Mouse (Mus musculus) cerebellum, adult (tissue): Measurements from ENCODE around the gene Hist1h2an.
"Not testable (repeated sequence)": the region's sequence is repeated elsewhere in the genome, so short reads cannot be mapped to it uniquely, and the experiment has no call there.

ENCODE experiments used
- ATAC-seq: cut with Nextera tagmentation; 2 replicates; pipeline ENCODE4 v1.9.2; 2017; ENCODE audit warnings: mild to moderate bottlenecking, moderate library complexity, mixed read lengths; ENCODE audit not compliant: insufficient number of reproducible peaks, low FRiP score, low TSS enrichment

Gene Hist1h2an

DNA sequence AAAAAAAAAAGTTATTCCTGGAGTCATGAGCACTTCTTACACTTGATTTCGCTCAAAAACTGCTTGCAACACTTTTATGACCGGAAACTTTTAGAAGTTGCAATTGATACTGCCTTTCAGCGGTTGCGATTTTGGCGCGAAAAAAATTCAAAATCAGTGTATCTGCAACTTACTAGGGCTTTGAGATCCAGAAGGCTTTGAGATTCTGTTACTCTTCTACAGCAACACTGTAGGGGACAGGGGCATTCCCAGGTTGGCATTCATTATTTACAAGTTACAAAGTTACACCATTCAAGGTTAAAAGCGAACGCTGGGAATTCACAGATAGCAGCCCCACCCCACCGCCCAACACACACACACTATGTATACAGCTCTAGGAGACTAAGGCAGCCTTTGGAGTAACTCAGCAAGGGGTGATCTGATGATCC lies 3.3 kb downstream of the Hist1h2an start:
- ATAC-seq, result no peak

DNA sequence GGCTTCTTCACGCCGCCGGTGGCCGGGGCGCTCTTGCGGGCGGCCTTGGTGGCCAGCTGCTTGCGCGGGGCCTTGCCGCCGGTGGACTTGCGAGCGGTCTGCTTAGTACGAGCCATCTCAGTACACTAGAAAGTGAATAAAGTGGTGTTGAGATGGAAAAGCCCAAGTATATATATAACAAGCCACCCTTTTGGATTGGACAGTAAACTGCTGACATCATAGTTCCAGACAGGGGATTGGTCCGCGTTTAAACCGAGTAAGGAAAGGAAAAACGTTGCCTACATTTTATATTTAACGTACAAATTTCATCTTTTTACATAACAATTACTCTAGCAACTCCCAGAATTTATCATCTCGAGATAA lies 3.8 kb downstream of the Hist1h2an start, which contains the start of gene Hist1h3i:
TSS of gene Hist1h3i (minus strand) at position 116 of the 363 bp plus-strand sequence.
- peak; percentile 80 for ATAC-seq

DNA sequence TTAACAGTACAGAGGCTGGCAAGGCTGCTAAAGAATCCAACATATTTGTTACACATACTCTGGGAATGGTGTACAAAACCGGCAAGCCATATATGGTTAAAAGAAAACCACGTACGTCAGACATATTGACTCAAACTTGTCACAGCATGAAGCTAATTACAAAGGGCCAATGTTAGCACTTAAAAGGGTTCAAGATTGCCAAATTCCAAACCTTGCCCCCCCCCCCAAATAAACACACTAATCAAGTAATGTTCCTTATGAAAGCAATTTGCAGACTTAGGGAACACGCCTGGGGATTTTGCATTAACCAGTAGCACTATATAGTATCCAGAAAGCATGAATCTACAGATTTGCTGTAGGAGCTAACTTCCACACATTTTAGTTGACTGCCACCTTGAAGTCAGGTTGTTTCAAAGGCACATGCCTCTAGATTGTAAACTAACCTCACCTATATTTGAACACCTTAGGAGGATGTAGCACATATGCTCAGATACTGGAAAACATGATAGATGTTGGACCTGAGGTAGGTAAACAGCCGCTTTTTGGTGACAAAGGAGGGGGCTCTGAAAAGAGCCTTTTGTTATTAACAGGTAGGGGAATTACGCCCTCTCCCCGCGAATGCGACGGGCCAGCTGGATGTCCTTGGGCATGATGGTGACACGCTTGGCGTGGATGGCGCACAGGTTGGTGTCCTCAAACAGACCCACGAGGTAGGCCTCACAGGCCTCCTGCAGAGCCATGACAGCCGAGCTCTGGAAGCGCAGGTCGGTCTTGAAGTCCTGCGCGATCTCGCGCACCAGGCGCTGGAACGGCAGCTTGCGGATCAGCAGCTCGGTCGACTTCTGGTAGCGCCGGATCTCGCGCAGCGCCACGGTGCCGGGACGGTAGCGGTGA lies 4.4 kb downstream of the Hist1h2an start:
- ATAC-seq, result not testable (repeated sequence)

DNA sequence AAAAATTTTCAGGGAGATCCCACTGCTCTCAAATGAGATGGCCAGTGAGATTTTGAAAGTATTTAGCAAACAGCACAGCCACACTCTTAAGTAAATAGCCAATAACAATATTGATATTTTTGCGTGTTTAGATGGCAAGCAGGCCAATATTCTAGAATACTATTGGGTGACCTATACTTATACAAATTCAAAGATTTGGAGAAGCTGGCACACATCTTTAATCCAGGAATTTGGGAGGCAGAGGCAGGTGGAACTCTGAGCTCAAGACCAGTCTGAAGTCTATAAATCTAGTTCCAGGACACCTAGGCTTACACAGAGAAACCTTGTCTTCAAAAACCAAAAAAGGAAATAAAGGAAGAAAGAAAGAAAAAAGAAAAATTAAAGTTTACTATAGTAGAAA lies 5.4 kb downstream of the Hist1h2an start:
- no peak for ATAC-seq

DNA sequence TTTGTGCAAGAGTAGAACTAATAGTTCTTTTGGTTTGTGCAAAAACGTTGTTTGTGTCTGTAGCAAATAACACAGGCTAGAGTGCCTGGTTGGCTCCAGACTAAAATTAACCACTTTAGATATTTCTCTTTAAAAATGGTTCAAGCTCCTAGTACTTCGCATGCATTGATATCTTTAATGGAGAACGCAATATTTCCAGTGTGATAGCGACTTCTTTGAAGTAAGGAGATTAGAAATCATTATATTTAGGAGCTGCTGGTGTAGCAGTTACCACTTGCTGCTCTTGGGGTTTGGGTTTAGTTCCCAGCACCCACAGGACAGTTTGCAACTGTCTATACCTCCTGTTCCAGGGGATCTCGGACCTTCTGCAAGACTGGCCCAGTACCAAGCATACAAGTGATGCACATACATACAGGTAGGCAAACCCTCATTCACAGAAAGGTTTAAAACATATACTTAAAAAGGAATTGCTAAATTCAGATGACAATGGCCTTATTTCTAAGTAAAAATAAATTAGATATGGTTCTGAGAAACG lies 5.9 kb downstream of the Hist1h2an start:
- no peak for ATAC-seq

DNA sequence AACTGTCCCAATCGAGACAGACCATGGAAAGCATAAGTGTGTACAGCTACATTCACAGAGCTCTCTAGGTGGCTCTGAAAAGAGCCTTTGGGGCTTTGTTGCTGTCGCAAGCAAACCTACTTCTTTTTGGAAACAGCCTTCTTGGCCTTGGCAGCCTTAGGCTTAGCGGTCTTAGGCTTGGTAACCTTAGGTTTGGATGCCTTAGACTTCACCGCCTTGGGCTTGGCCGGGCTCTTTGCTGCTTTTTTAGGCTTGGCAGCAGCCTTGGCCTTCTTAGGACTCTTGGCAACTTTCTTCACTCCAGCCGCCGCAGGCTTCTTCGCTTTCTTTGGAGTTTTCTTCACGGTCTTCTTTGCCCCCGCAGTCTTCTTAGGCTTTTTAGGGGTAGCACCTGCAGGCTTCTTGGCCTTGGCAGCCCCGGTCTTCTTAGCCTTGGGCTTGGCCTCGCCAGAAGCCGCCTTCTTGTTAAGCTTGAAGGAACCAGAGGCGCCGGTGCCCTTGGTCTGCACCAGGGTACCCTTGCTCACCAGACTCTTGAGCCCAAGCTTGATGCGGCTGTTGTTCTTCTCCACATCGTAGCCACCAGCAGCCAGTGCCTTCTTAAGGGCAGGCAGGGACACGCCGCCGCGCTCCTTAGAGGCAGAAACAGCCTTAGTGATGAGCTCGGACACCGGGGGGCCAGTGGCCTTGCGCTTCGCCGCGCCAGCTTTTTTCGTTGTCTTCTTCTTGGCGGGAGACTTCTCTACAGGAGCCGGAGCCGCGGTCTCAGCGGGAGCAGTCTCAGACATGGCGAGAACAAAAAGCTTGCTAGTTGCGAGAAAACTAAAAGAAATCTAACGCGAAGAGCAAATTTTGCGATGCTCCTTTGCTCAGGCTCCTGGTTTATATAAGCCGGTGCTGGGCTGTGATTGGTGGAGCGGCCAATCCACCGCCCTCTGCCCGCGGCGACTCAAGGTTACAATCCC lies 7.0 kb downstream of the Hist1h2an start, which contains the start of gene Hist1h1b:
TSS of gene Hist1h1b (minus strand) at position 859 of the 965 bp plus-strand sequence.
- peak; percentile 71 for ATAC-seq

DNA sequence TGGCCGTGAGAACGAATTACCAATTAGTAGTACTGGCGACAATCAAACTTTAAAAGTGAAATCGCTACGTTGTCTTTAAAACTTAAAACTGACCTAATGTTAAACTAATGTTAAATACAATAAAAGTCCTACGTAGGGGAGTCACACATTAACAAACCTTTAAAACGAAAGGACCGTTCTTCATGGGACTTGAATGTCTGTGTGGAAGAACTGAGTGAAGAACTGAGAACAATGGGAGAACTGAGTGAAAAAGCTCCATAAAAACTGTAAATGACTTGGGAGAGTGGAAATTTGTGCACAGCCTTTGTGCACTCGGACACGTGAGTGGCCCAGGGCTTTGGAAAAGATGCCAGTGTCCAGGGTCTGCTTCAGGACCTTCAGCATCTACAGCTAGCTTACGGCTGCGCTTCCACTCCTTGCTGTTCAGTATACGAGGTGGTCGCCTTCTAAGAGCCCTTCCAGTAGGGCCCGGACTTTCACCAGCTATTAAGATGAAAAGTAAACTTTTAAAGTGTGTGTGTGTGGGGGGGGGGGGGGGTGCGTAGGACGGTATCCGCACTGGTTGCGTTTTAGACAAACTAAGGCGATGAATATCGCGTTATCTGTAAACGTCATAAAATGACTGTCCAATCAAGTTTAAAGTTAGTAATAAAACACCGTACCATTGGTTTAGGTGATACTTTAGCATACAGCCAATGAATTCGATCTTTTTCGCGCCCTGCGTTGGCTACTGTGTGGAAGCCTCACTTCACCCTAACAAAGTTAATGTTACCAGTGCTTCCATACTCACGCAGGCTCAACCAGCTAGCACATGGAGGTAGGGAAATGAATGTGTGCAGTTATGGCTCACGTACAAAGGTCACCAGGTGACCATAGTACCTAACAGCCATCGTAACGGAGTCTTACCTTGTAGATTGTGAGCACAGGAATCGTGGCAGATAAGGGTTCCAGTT lies 7.9 kb downstream of the Hist1h2an start:
- ATAC-seq, result peak; percentile 94

DNA sequence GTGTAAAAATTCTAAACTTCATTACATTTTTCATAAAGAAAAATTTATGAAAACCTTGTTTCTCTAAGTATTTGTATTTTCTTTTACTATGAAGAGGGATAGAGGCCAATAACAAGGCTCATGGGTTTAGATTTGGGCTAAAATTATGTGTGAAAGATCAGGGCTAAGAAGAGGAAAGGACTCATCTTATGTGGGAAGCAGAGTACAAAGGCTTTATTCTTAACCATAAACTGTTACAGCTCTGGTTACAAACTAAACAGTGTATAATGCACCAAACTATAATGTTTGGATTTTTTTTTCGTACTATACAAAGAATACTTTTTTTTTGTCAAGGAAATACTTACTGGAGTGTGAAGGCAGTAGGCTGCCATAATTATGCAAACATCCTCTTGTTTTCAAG lies 31.3 kb downstream of the Hist1h2an start:
- no peak for ATAC-seq

DNA sequence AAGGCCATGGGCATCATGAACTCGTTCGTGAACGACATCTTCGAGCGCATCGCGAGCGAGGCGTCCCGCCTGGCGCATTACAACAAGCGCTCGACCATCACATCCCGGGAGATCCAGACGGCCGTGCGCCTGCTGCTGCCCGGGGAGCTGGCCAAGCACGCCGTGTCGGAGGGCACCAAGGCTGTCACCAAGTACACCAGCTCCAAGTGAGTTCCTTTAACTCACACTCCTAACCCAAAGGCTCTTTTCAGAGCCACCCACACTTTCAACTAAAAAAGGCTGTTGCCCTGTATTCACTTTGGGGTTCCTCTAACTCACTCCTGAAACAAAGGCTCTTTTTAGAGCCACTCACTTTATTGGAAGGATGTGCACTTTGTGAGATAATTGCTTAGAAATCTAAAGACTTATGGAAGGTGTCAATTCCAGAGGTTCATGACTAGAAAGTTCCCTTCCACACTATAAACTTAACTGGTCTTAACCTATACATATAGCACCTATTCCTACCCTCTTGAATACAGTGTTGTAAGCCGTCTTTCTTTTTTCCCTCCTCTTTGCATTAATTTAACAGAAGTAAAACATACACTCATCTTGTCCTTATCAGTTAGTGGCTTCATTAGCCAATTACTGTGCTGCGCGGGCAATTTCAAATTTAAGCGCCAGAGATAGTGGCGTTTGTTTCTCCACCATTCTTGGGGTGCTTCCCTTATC lies 32.6 kb downstream of the Hist1h2an start:
- not testable (repeated sequence) for ATAC-seq

DNA sequence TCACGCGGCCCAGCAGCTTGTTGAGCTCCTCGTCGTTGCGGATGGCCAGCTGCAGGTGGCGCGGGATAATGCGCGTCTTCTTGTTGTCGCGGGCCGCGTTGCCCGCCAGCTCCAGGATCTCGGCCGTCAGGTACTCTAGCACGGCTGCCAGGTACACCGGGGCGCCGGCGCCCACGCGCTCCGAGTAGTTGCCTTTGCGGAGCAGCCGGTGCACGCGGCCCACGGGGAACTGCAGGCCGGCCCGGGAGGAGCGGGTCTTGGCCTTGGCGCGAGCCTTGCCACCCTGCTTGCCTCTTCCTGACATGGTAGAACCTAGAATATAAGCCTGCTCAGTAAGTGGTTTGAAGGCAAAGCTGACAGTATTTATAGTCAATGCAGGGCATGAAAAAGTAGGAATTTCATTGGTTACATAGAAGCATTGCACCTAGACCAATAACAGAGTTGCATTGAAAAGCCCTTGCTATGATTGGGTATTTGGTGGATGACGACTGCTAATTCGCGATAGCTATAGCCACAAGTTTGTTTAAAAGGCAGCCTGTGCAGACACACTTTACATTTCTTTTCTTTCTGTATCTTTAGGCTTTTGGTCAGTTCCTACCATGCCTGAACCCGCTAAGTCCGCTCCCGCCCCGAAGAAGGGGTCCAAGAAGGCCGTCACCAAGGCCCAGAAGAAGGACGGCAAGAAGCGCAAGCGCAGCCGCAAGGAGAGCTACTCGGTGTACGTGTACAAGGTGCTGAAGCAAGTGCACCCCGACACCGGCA lies 33.3 kb downstream of the Hist1h2an start, which contains the start of the genes Hist1h2ak and Hist1h2bn:
TSS of gene Hist1h2ak (minus strand) at position 304 of the 762 bp plus-strand sequence.
TSS of gene Hist1h2bn (plus strand) at position 600 of the 762 bp plus-strand sequence.
- peak; percentile 98 for ATAC-seq

DNA sequence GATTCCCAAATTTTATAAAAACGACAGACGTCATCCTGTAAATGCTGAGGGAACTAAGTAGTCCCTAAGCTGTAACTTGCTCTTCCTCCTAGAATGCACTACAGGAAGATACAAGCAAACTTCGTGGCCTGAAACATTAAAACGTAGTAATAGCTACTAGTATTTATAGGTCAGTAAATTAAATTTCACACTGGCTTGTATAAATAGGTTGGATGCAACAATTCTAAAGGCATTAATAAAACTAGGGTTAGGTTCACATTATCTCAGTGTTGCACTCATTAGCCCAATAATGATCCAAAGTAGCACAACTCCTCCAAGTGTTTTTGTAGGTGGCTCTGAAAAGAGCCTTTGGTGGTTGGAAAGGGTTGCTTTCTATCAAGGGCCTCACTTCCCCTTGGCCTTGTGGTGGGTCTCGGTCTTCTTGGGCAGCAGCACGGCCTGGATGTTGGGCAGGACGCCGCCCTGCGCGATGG lies 33.9 kb downstream of the Hist1h2an start:
- no peak for ATAC-seq

DNA sequence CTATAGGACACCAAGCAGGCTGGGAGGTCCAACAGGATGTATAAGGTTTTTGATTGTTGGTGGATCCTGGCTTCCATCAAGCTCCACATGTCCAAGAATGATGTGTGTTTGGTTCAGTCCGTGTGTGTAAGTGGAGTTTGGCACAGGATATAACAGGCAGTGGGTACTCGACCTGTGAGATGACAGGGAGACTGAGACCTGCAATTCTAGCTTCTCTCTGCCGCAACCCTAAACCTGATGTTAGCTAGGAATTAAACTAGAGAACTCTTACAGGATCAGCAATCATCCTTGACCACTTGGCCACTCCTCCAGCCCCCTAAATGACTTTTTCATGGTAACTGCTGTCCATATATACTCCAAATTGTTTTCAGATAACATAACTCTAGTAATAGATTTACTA lies 34.7 kb downstream of the Hist1h2an start:
- ATAC-seq, result no peak

DNA sequence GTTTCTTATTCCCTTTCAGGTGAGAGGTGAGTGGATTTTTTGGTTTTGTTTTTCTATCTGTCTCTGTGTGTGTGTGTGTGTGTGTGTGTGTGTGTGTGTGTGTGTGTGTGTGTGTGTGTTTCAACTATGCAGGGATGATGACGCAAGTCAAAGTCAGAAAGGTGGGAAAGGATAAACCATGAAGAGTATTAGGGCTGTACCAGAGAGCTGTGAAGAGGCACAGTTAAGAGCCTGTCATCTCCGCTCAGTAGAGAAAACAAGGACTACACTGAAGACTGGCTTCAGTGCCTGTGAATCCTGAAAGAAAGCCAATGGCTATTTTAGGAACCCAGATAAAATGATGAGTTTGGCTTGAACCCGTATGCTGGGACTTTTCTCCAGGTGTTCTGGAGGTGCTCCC lies 35.2 kb downstream of the Hist1h2an start:
- no peak for ATAC-seq

DNA sequence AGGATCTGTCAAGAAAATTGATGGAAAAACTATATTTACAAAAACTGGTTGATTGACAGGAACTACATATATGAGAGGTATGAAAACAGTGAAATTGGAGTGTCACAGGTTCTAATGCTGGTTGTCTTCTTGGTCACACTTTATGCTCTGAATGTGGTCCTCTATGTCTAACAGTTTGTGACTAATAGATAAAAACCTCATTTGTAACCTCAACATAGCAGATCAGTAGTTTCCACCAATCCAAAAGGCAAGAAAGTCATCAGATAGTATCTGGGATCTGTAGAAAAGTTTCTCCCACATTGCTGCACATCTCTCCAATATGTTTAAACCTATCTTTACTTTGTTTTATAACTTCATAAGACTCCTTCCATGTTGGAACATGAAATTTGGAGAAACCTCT lies 35.6 kb downstream of the Hist1h2an start:
- no peak for ATAC-seq

DNA sequence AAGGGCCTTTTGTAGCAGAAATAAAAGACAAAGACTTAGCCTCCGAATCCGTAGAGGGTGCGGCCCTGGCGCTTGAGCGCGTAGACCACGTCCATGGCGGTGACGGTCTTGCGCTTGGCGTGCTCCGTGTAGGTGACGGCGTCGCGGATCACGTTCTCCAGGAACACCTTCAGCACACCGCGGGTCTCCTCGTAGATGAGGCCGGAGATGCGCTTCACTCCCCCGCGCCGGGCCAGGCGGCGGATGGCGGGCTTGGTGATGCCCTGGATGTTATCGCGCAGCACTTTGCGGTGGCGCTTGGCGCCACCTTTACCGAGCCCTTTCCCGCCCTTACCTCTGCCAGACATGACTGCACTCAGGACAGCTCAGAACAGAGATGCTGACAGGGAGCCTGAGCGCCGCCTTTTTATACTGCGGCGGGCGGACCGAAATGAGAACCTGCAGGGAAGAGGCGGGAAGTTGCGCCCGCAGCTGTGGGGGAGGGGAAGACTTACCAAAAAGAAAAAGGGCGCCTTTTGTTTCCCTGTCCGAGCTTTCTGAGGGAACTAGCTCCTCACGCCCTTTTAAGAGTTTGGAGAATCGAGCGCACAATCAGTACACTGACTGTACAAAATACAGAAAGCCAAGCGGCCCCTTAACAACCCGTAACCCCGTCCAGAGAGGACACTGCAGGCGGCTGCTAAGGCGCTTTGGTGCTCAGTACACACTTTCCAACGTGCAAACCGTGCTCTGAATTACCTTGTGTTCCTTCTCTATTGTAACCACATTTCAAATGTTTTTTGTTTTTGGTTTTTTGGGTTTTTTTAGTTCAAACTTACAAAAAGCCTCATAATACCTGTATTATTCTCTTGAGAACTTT lies 36.6 kb downstream of the Hist1h2an start, which contains the start of gene Hist1h4k:
TSS of gene Hist1h4k (minus strand) at position 347 of the 859 bp plus-strand sequence.
- peak; percentile 89 for ATAC-seq

DNA sequence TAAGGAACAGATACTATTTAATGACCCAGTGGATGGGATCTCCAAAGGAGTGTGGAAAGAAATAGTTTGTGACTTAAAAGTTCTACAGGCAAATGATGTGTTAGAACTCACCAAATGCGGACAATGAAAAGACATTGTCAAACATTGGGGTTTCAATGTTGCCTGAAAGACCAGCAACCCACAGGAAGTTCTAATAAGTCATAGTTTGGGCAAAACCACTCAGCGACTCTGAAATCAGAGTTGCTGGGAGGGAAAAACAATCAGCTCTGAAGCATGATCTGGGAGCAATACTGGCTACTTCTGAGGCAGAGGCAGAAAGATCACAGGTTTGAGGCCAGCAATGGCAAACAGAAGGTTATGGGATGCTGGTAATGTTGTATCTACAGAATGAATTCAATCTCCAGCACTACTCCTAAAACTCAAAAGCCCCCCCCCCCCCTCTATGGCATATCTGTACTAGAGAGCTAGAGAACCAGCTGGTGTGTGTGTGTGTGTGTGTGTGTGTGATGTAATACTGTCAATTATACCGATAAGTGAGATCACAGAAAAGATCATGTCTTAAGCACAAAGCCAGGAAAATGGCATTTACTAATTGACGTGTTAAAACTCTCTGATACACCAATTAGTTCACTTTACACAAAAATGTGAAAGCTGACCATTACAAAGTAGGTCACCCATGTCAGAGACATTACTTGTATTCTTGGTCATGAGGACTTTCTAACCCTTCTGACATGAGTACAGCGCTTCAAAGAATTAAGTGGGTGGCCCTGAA lies 37.4 kb downstream of the Hist1h2an start:
- ATAC-seq, result no peak
